Mouse (Mus musculus) layer of hippocampus, postnatal 36 days (tissue): ENCODE measurements around the gene Plcl2. TPM values are rescaled to one million over a fixed set of nuclear protein-coding genes. Genes with fewer than 3 reads are reported as not detected.
"Not testable (repeated sequence)": the region's sequence is repeated elsewhere in the genome, so short reads cannot be mapped to it uniquely, and the experiment has no call there.

Experiments
- DNase-seq, 2 experiments: peaks; one replicate each; pipeline ENCODE4 v3.0.0; 2022
- total RNA-seq, 2 experiments: library from RNA; stranded (reverse); gene quantifications; 2 replicates each; pipeline ENCODE4 v1.2.3; 2021

Plcl2 gene
- total RNA-seq, 2 experiments from 2014 or later = 60.0 to 63.7 TPM

DNA sequence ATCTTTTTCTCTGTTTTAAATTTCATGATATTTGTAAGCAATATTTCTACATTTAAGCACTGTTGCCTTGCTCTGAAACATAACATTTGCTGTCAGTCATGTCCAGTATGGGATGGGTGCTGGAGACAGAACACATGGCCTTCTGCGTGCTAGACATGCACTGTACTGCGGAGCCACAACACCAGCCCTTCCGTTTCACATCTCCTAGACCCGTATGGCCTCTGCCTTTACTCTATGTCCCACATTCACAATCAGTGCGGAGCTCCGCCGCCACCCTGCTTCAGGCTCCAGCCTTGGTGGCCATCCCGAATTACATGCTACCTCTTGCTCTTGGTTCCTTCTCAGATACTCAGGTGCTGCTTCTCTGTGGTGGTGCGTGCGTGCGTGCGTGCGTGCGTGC, 168.1 kb downstream of the Plcl2 start:
- no peak for DNase-seq

DNA sequence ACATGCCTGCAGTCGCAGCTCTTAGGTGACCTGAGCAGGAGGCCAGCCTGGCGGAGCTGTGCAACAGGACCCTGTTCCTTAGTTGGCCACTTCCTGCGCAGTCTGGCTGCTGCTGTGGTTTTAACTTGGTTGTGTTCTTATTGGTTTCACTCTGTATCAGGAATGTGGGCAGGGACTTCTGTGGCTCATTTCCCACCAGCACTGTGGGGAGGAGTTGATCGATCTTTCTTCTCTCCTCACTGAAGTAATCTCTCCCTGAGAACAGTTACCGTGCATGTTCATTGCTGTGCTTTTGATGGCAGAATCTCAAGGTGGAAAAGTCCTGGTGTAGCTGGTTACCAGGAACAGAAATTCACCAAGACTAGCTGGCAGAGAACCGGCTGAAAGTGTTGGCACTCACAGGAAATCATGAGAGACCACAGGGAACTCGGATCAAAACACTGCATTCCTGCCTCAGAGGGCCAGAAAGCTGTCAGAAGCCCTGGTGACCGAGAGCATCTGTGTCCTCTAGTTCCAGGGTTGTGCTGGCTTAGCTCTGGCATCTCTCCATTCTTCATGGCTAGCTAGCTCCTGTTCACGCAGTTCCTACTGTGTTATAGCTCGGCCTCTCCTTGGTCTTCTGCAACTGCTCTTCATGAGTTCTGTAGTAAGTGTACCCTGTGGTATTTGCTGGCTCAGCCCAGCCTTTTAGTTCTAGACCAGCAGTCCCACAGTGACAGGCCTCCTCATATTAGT, 168.9 kb downstream of the Plcl2 start:
- DNase-seq = no peak

DNA sequence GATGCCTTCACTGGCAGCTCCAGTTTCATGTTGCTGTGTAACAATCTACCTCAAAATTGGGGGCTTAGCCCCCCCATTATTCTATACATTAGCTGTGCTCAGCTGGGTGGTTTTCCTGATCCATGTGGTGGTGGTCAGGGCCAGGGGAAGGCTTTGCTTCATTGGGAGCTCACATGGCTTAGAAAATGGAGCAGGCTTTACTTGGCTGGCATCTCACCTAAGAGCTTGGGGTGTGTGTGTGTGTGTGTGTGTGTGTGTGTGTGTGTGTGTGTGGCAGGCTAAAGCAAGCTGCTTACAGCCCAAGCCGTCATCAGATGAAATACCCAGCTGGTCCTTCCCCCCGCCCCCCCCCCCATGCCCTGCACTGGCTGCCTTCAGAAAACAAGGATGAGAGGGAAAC, 169.5 kb downstream of the Plcl2 start:
- DNase-seq = no peak

DNA sequence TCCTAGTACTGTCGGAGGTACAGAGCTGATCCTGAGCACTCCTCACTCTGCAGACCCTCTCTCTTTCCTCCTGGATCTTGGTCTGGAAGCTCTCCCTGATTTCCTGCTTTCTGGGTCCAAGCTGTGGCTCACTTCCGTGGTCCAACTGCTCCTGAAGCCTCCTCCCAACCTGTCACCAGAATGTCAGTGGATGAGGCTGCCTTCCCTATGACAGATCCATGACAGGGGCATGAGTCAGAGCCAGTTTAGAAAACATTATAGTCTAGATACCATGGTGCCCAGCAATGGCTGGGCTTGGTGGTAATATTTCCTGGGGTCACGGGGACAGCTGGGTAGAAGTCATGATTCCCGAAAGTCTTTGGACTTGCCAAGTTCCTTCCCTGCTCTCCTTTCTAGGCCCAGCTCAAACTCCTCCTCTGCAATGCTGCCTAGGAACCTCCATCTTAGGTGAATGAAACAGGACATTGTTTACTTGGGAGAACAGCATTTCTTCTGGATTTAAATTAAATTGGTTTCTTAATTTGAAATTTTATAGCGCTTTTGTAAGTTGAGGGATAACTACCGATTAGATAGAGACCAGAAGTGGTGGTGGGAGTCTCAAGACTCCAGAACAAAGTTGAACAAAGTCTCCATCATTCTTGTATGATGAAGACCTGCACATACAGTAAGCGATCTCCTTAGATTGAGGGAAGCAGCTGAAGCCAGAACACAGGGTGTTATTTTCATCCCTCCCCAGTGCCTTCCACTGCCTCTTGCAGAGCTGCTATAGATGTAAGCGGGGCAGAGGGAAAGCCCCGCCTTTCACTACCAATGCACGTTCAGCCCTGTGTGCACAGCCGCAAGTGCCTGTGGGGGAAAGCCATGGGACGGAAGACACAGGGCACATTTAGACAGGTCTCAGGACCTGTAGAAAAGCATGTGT, 170.7 kb downstream of the Plcl2 start:
- DNase-seq = no peak

DNA sequence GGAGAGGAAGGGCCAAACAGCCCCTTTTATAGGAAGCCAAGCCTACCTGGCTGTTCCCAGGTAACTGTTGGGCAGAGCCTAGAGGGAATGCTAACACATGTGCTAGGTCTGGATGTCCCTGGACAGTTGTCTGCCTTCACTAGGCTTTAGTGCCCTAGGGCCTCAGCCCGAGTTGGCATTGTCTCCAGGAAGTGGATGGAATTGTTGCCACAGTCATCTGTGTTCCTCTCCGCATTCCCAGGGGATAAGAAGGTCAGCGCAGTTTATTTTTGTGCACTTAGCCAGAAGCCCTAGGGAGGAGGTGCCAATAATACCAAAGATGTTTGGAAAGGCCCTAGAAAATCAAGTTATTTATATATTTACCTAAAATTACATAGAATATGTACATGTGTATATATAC, 173.5 kb downstream of the Plcl2 start:
- DNase-seq = no peak

DNA sequence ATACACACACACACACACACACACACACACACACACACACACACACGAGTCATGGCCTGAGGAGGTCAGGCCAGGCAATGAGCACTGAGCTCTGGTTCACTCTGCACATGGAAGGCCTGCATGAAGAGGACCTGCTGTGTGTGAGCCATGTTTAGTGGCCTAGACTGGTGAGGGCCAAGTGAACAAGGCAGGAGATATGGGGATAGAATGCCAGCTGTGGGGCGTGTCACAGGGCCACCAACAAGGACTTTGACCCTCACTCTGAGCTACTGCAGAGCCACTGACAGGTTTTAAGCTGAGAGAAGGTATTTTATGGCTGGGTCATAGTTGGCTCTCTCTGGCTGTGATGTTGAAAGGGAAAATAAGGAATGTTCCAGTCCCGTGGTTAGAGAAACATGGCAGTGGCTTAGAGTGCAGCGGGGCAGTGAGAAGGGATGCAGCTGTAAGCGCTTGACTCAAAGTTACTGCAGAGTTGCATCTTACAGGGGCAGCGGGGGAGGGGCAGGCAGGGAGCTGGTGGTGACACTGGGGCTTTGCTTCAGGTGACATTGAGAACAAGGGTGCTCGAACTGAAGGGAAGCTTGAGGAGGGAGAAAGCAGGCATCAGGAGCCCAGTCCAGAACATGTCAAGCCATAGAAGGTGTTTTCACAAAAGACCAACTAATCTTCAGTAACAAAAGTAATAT, 175.9 kb downstream of the Plcl2 start:
- no peak for DNase-seq

DNA sequence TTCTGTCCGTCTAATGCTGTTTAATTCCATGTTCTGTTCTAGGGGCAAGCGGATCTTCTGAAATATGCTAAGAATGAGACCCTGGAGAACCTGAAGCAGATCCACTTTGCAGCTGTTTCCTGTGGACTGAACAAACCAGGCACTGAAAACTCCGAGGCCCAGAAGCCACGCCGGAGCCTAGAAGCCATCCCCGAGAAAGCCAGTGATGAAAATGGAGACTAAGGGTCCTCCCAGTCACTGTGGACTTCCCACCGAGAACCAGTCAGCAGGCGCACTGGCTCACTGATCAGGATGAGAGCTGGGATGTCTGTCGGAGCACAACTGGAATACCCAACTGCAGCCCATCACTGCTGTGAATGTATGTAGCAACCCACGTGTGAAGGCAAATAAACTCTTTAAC, 178.5 kb downstream of the Plcl2 start:
- DNase-seq = no peak

DNA sequence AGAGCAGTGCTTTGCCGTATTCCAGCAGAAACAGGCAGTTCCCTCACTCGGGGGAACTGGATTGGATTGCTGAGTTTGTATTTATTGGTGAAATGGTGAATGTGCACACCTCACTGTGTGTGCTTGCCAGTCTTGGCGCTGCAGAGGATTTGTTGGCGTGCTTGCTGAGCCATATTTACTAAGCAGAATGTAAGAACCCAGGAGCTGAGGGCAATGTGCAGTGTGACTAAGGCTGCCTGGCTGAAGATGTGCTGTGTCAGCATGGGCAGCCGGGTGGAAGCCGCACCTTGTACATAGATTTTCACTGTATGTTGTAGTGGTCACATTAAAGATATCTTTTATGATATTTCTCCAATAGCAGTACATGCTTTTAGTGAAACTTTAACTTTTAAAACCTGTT, 178.9 kb downstream of the Plcl2 start:
- no peak for DNase-seq

DNA sequence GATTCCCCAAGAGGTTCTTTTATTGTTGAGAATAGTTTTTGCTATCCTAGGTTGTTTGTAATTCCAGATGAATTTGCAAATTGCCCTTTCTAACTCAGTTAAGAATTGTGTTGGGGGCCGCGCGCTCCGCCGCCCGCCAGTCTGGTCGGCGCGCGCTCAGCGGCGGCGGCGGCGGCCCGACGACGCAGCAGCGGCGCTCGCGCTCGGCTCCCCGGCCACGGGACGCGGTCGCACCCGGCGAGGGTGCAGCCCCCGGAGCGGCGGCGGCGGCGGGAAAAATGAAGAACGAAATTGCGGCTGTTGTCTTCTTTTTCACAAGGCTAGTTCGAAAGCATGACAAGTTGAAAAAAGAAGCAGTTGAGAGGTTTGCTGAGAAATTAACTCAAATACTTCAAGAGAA, 189.2 kb downstream of the Plcl2 start:
- DNase-seq = not testable (repeated sequence)

DNA sequence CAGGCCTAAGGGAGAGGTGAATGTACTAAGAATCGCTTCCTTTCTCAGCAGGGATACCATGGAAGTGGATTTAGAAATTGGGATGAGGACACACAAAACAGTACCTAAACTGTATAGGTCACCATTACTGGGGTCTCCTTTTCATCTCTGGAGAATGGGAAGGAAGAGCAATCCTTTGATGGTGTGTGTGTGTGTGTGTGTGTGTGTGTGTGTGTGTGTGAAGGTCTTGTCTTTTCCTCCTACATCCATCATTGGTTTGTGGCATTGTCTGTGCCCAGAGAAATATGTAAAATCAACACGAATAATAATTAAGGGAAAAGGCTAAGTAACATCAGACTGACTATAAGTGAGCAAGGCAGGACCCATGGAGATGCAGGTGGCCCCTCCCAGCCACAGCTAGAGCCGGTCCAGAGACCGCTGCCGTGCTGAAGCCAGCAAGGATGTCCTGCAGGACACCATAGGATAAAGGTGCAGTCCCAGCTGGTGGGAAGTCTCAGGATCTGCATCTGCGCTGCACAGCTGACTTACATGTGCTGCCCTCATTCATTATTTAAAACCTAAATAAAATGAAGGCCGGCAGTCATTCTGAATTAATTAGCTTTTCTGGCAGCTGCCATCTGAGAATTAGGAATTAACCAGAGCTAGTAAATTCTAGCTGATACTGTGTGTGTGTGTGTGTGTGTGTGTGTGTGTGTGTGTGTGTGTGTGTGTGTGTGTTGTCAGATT, 201.5 kb downstream of the Plcl2 start:
- no peak for DNase-seq

DNA sequence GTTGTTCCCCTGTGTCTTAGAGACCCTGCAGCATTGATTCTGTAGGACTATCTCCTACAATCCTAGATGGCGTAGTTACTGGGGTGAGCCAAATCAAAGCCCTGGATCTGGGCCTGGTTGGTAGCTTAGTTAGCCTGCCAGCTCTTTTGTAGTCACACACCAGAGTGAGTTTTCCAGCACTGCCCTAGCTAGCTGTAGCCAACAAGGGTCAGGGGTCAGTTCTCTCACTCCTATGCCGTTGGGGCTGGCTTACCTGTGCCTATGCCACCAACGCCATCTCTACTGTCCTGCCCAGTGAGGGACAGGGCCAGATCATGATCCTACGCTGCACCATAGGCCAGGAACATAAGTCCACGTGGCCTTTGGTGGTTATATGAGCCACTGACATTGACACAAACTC, 208.4 kb downstream of the Plcl2 start:
- no peak for DNase-seq

DNA sequence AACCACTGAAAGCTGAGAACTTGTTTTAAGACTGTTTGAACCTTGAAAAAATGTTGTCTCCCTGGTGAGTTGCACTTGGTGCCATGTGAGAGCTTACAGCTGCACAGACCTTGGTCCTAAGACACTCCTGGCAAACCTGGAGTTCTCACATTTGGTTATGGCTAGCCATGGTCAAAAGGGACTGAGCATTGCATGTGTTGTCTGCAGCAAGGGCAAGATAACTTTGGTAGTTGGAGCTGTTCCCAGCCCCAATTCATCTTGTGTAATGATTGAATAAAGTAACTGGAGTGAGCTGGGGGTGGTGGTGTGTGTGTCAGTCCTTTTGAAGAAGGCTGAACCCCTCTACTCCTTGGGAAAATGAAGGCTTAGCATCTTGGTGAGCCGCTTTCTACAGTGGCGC, 215.2 kb downstream of the Plcl2 start:
- DNase-seq = no peak

DNA sequence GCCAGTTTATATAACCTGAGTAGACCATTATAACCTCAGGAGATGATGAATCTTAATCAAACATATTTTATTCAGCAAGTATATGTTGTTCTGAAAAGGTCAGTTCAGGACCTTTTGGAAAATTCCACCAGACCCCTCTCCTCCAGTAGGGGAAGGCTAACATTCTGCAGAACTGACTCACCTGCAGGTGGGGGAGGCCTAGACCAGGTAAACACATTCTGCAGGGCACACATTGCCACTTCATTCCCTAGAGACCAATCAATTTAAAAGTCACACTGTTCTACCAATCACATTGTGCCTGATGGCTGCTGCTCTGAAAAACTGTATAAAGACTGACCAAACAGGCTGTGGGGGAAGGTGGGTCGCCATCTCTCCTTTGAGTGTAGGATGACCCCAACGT, 217.1 kb downstream of the Plcl2 start:
- no peak for DNase-seq

DNA sequence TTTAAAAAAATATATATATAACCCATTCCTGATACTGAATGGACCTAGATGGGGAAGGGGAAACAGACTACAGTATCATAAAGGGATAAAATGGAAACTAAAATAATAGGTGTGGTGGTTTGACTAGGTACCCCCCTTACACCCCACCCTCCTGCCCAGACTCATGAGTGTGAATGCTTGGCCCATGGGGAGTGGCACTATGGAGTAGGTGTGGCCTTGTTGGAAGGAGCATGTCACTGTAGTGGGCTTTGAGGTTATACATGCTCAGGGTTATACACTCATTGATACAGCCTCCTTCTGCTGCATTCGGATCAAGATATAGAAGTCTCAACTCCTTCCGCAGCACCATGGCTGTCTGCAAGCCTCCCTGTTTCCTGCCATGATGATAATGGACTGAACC, 219.8 kb downstream of the Plcl2 start:
- DNase-seq = no peak

DNA sequence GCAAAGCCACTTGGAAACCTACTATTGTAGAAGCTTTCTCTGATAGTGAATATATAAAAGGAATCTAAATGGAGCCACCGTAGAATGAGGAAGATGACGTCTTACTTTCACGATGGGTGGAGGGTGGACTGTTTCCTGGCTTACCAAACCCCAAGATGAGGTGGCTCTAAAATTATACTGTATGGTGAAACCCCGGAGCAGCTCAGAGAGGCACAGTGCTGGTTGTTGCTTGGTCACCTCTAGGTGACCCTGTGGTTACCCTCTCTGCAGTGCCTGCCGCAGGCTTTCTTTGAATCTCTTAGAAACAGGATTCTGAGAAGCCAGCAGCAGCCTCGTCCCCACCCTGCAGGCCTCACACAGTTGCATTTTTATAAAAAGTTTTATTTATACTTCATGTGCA, 220.4 kb downstream of the Plcl2 start:
- DNase-seq = no peak

DNA sequence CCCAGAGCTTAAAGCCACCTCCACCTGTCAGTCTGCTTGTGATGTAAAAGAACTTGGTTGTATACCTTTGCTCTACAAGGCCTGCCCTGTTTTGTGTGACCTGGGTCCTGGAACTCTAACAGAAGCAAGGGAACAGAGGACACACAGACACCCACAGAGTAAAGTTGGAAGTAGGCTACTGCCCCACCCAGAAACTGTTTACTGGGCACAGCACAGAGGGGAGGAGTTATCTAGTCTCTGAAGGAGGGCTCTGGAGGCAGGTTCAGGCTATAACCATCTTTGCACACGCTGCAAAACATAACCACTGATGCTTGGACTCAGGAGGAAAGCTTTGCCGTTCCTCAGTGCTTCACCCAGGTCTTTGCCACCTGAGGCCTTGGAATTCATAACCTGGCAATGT, 221.7 kb downstream of the Plcl2 start:
- no peak for DNase-seq

DNA sequence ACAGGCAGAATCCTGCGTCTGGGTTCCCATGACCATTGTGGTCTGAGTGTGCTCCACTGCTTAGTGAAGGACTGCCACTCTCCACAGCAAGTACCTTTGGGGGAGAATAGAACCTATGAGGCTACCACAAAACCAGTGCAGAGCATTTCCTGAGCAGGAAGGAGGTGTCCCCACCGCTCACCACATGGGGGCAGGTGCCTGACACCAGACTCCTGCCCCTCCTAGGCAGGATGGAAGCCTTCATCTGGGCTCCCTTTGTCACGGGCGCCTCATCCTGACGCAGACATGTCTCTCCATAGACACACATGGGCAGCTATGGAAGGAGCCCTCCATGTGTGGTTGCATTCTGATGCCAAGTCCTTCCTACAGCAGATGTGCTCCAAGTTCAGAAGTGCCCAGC, 222.7 kb downstream of the Plcl2 start:
- no peak for DNase-seq

DNA sequence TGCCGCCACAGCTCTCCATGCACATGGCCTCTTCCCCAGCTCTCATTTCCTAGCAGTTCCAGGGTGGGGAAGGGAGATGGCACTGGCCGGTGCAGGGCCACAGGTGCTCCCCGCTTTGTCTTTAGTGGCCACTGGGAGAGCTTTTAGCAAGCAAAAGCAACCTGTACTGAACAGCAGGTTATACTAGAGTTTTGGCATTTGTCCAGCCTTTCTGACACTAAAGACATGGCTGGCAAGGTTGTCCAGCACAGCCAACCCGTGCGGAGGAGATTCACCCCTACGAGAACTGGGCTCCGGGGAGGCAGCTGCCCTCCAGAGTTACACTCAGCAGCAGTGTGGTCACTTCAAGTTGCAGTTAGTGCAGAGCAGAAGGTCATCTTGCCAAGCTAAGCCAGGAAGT, 224.2 kb downstream of the Plcl2 start:
- DNase-seq = no peak

DNA sequence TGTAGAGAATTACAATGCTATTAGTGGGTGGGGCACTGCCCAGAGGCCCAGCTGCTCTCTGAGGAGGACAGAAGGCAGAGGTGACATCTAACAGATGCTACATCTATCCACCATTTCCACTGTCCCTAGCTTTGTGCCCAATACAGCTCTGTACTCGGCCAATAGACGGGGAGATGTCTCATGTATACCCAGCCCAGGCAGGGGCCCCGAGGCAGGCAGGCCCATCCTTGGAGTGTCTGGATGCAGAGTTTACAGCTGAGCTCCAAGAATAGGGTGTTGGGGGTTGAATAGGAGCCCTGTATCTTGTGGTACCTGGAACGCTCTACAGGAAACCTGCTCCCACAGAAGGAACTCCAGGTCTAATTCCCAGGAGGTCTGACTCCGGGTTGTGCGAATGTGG, 225.6 kb downstream of the Plcl2 start:
- DNase-seq = no peak

DNA sequence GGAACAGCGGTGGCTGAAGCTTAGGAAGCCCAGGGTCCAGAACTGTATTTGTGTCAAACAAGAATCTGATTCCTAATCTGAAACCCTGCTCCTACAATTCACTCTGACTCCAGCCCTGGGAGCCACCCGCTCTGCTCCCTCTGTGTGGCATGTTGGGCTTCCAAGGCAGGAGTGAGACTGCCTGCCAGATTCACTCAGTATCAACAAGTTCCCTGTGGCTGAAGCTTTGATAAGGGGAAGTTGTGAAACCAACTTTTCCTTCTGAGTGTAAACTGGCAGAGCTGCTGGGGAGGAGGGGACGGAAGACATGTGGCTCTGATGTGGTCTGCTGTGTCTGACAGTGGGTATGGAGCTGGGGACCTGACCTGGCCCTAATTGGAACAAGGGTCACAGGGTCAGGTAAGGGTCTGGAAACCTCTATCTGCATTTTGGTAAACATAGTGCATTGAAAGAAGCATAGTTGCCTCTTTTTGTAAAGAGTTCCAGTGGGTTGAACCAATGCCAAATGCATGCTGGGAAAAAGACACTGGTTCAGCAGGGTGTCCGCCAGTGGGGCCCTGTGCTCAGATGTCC, 226.3 kb downstream of the Plcl2 start:
- DNase-seq = no peak

DNA sequence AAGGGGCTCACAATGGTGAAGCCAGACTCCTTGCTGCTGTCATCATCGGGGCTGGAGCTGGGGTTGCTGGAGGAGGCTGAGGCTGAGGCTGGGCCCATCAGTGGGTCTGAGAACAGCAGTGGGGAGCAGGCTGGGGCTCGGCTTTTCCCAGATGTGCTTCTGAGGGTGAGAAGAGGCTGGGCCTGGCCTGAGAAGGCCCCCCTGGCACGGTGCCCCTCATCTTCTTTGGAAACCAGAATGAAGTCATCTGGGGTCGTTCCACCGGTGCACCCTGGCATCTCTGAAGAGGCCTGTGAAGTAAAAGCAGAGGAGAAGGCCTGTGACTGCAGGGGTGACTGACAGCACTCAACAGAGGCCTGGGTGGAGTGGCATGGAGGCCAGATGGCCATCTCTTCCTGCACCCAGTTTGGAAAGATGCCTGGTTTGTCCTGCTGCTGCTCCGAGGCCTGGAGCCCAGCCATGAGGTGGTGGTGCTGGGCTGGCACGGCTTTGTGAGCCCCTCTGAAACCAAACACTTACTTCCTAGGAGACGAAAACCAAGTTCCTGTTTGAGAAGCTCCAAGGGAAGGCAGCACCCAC, 226.8 kb downstream of the Plcl2 start:
- DNase-seq = peak in 1 of 2 experiments; percentile 29

DNA sequence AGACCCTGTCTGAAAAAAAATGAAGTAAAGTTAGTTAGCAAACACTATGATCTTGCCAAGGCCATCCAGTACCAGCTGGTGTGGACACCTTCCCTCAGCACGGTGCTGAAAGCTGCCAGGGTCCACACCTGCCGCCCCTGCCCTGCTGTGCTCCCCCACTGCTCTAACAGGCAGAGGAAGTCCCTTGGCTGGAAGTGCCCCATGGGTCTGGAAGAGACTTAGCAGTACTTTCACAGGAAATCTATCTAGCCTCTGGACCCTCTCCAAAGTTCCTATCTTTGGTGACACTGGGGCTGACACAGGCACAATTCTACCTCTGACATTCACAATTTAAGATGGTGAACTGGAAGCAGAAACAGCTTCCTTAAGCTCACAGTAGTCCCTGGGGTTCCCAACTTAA, 227.9 kb downstream of the Plcl2 start:
- no peak for DNase-seq
